Mouse (Mus musculus) regulatory T cell (primary cell): ENCODE results near the gene Napepld.

Experiments used
- in situ Hi-C: fragments of 300-600 bp; cut with MboI, MseI; formaldehyde crosslinking; loops from one replicate; pipeline ENCODE4 v1.15.1; 2025; ENCODE audit warnings: high pct_unique_total_duplicates

Gene Napepld

GRCm38 (mm10) chr5:21701351-21702008, at the start of gene Napepld:
TSS of gene Napepld (minus strand) at chr5:21701396.
- in situ Hi-C loops: no loop called here

GRCm38 (mm10) chr5:21745966-21746365, 44.8 kb upstream of the Napepld start:
- in situ Hi-C loops: loop anchor here (5.0 kb wide), 1 partner anchor 36 kb away; no protein-coding TSS in a partner anchor

GRCm38 (mm10) chr5:21744651-21745050, 43.5 kb upstream of the Napepld start:
- in situ Hi-C loops: loop anchor here (5.0 kb wide), 1 partner anchor 38 kb away; no protein-coding TSS in a partner anchor

- in situ Hi-C loops: no loop called here
These were observed 42.4 kb upstream of the Napepld start for GRCm38 (mm10) chr5:21743606-21744005.

- in situ Hi-C loops: no loop called here
These were observed 38.7 kb upstream of the Napepld start for GRCm38 (mm10) chr5:21739881-21740280.

GRCm38 (mm10) chr5:21739120-21739519, 37.9 kb upstream of the Napepld start:
- in situ Hi-C loops: no loop called here

GRCm38 (mm10) chr5:21737620-21738019, 36.4 kb upstream of the Napepld start:
- in situ Hi-C loops: no loop called here

GRCm38 (mm10) chr5:21736956-21737585, 35.9 kb upstream of the Napepld start, which contains the start of gene Pmpcb:
TSS of gene Pmpcb (plus strand) at chr5:21737141.
- in situ Hi-C loops: no loop called here

GRCm38 (mm10) chr5:21736046-21736445, 34.9 kb upstream of the Napepld start:
- in situ Hi-C loops: no loop called here

- in situ Hi-C loops: no loop called here
These were observed 34.4 kb upstream of the Napepld start for GRCm38 (mm10) chr5:21735584-21735983.

- in situ Hi-C loops: no loop called here
These were observed 33.9 kb upstream of the Napepld start for GRCm38 (mm10) chr5:21735100-21735499.

GRCm38 (mm10) chr5:21732930-21733329, 31.7 kb upstream of the Napepld start:
- in situ Hi-C loops: no loop called here

- in situ Hi-C loops: no loop called here
These were observed 31.1 kb upstream of the Napepld start for GRCm38 (mm10) chr5:21732177-21732911.

GRCm38 (mm10) chr5:21729107-21729506, 27.9 kb upstream of the Napepld start:
- in situ Hi-C loops: no loop called here

- in situ Hi-C loops: no loop called here
These were observed 23.7 kb upstream of the Napepld start for GRCm38 (mm10) chr5:21724872-21725271.

- in situ Hi-C loops: no loop called here
These were observed 23.2 kb upstream of the Napepld start for GRCm38 (mm10) chr5:21724427-21724826.

- in situ Hi-C loops: no loop called here
These were observed 18.0 kb upstream of the Napepld start for GRCm38 (mm10) chr5:21719209-21719608.

GRCm38 (mm10) chr5:21718546-21718945, 17.4 kb upstream of the Napepld start:
- in situ Hi-C loops: no loop called here

GRCm38 (mm10) chr5:21717165-21717715, 16.0 kb upstream of the Napepld start:
- in situ Hi-C loops: no loop called here

GRCm38 (mm10) chr5:21714447-21714846, 13.3 kb upstream of the Napepld start:
- in situ Hi-C loops: no loop called here

GRCm38 (mm10) chr5:21712127-21712715, 11.0 kb upstream of the Napepld start:
- in situ Hi-C loops: no loop called here

- in situ Hi-C loops: loop anchor here (5.0 kb wide), 1 partner anchor 66 kb away; no protein-coding TSS in a partner anchor
These were observed 6.8 kb upstream of the Napepld start for GRCm38 (mm10) chr5:21708011-21708410.
